Mouse (Mus musculus) adrenal gland, postnatal 14 days (tissue): ENCODE measurements around the gene 9230104L09Rik. TPM values are rescaled to one million over a fixed set of nuclear protein-coding genes. Genes with fewer than 3 reads are reported as not detected.

Experiments used
- DNase-seq: peaks from one replicate; pipeline ENCODE4 v3.0.0; 2021; ENCODE audit warnings: mixed read lengths
- long read RNA-seq, 2 experiments: library from polyadenylated mRNA; stranded (forward); transcript quantifications; one replicate each; pipeline ENCODE4 v2.0.0; 2021
- total RNA-seq: library from RNA; stranded (reverse); gene quantifications from 2 replicates; pipeline ENCODE4 v1.2.3, GENCODE M21; 2021

Gene 9230104L09Rik
- 0.93 and 2.4 TPM in 2 replicates for total RNA-seq
- long read RNA-seq, experiment 1, partial matches to known transcripts, result 0 of 1 reads
- long read RNA-seq, experiment 1, other reads (novel, unspliced or antisense), result 0 of 1 reads
- long read RNA-seq, experiment 2, result 0 reads

- no peak for DNase-seq
Observed at GRCm38 (mm10) chr2:148864966-148865365, at the start of gene 9230104L09Rik. Gene 9230104L09Rik, minus strand, starts transcription at chr2:148865038.

DNA sequence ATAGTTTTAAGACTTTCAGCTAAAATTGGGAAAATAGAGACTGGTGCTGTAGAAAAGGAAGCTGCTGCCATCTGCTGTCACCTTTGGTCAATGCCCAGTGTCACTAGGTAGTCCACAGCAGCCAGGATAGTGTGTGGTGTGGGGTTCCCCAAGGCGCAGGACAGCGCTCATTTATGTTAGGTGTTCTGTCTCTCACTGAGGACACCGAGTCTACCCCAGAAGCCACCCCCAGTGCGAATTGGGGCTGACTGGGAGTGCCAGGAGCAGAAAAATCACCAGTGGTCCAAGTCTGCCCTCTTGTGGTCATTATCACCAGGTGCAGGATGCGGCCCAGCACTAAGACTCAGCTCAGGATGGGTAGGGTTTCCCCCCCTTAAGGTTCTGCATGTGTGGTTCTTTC, 37.4 kb upstream of the 9230104L09Rik start:
- DNase-seq, result peak; percentile 74

- no peak for DNase-seq
Observed at GRCm38 (mm10) chr2:148900305-148900704, 35.5 kb upstream of the 9230104L09Rik start.

GRCm38 (mm10) chr2:148896219-148896618, 31.4 kb upstream of the 9230104L09Rik start:
- no peak for DNase-seq

- DNase-seq, result no peak
Observed at GRCm38 (mm10) chr2:148893107-148893506, 28.3 kb upstream of the 9230104L09Rik start.

GRCm38 (mm10) chr2:148890021-148890851, 25.4 kb upstream of the 9230104L09Rik start:
- no peak for DNase-seq

GRCm38 (mm10) chr2:148889331-148890010, 24.6 kb upstream of the 9230104L09Rik start:
- DNase-seq, result no peak

GRCm38 (mm10) chr2:148888872-148889271, 24.0 kb upstream of the 9230104L09Rik start:
- DNase-seq, result no peak

- DNase-seq, result no peak
Observed at GRCm38 (mm10) chr2:148884738-148885137, 19.9 kb upstream of the 9230104L09Rik start.

- no peak for DNase-seq
Observed at GRCm38 (mm10) chr2:148879199-148879598, 14.4 kb upstream of the 9230104L09Rik start.

- DNase-seq, result no peak
Observed at GRCm38 (mm10) chr2:148878641-148879130, 13.8 kb upstream of the 9230104L09Rik start.

DNA sequence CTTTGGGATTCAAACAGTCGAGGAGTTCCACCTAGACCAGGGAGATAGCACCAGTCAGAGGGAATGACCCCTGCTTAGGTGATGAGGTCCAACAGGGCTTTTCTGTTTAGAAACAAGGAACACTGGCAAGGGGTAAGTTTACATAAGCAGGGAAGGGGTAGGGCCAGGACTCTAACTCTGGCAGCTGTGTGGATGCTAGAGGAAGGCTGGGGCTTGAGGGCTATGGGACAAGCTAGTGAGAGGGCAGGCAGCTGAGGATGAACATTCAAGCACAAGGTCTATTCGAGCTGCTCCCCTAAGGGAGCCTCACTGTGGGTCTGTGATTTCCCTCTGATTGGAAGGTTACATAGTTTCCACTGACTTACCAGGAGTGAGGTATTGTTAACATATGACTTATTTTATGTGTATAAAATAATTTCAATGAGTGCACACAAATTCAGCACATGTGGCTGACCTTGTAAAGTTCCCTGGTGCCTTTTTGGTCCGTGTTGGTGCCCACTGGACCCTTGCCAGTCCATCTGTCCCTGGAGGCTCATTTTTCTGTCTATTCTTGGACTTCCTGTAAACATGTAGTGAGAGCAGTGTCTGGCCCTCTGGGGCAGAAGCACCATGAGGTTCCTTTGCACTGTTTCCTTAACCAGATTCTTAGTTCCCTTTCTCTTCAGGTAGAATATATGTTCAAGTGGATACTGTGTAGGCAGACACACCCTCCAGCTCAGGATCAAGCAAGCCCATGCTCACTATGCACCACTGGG, 12.4 kb upstream of the 9230104L09Rik start:
- peak; percentile 77 for DNase-seq

DNA sequence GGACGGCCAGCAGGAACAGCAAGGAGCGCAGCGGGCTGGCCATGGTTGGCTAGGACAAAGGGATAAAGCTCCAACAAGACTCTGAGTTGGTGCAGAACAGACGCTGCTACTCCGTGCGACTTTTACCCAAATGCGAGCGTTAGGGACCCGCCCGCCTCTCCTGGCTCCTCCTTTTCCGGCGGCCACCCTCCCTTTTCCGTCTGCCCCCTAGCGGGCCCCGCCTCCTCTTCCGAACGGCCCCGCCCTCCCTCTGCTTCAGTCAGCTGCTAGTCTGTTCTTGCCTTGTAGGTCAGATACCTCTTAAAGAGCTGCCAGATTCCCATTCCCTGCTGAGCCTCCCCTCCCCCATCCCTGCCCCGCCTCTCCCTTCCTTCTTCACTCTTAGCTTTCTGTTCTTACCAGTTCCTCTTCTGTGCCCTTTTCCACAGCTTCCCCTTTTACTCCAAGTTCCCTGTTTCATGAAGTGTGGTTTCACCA, 10.5 kb upstream of the 9230104L09Rik start, which contains the start of gene Cst3:
Cst3 (minus strand) TSS at position 358 of the 477 bp plus-strand sequence.
- peak; percentile 98 for DNase-seq

- DNase-seq, result peak; percentile 48
Observed at GRCm38 (mm10) chr2:148874617-148875334, 9.9 kb upstream of the 9230104L09Rik start.

- DNase-seq, result no peak
Observed at GRCm38 (mm10) chr2:148874224-148874616, 9.4 kb upstream of the 9230104L09Rik start.

DNA sequence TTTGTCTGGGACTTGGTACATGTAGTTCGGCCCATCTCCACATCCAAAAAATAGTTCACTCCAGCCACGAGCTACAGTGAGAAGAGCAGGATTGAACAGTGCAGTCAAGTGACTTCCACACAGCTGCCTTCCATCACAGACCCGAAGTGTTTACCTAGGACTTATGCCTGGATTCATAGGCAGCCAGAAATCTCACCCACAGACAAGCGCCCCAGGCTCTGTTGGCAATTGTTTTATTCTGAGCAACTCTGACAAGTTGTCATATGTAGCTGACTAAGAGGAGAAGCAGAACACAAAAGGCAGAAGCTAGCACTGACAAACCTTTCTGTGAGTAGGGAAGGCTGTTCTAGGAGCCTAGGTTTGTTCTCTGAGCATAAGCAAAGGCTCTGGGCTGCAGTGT, 8.0 kb upstream of the 9230104L09Rik start:
- DNase-seq, result no peak

- DNase-seq, result no peak
Observed at GRCm38 (mm10) chr2:148870526-148870925, 5.7 kb upstream of the 9230104L09Rik start.

- no peak for DNase-seq
Observed at GRCm38 (mm10) chr2:148868959-148869358, 4.1 kb upstream of the 9230104L09Rik start.

GRCm38 (mm10) chr2:148861693-148862092, 3.1 kb downstream of the 9230104L09Rik start:
- no peak for DNase-seq

DNA sequence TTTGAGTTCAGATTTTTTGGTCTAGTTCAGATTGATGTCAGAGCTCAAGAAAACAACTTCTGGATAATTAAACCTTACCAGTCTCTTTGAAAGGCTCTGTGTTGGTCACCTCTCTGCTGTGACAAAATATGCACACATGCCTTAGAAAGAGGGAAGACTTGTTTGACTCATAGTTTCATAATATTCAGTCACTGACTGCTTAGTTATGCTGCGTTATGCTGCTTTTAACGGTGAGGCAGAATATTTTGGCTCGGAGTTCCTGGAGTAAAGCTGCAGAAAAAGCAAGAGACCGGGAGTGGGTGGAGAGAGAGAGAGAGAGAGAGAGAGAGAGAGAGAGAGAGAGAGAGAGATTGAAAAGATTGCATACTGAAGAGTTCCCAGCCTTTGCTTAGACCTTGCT, 3.8 kb downstream of the 9230104L09Rik start:
- no peak for DNase-seq

DNA sequence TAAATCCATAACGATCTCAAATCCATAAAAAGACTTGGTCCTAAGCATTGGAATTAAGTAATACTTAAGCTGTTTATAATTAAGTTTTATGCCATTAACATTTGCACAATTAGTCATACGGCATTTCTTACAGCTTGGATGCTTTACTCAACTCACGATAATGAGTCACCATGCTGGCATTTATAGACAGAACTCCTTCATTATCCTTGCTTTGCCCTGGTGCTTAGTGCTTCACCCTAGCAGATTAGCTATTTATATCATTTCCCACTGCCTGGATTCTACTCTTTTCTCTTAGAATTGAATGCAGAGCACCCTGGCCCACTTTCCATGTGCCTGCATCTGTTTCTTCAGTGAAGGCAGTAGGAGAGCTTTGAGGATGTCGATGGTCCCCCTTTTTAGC, 7.3 kb downstream of the 9230104L09Rik start:
- DNase-seq, result no peak
